Mouse (Mus musculus): ENCODE measurements around the gene B4galt4.

GRCm38 (mm10) chr16:38774964-38775746, 33.1 kb downstream of the B4galt4 start:
- TF ChIP-seq CTCF (IDR thresholded peaks at IDR 0.05; ENCODE audit: low read depth, low read length) (no peak), GATA1 (IDR thresholded peaks at IDR 0.05; ENCODE audit: borderline replicate concordance, low read length) (no peak), GATA2 (IDR thresholded peaks at IDR 0.05; ENCODE audit: borderline replicate concordance, low read depth, low read length) (no peak), POLR2AphosphoS5 (IDR thresholded peaks at IDR 0.05; ENCODE audit: insufficient replicate concordance, low read depth, low read length) (no peak), TAL1 (conservative IDR thresholded peaks at IDR 0.05; ENCODE audit: low read depth, low read length) (no peak)
